Mouse (Mus musculus) bone marrow, adult 2 months (tissue): ENCODE measurements around the gene Sox13.

Experiments used
- CTCF ChIP-seq: fragments of 200-500 bp; IDR thresholded peaks from 2 replicates; pipeline ENCODE4 v1.5.1; 2011; ENCODE audit warnings: low read length, control low read depth; ENCODE audit not compliant: control insufficient read depth, insufficient read depth
- POLR2A ChIP-seq: fragments of 200-500 bp; IDR thresholded peaks from 2 replicates; pipeline ENCODE4 v1.6.1; 2011; ENCODE audit warnings: low read depth, mild to moderate bottlenecking, control low read depth, low read length, borderline replicate concordance; ENCODE audit not compliant: control insufficient read depth

- TF ChIP-seq CTCF (no peak), POLR2A (no peak)
These were observed 4.9 kb downstream of the Sox13 start for GRCm38 (mm10) chr1:133419178-133419834.
